8 mouse cellular contexts compared by ENCODE assay signal in the genomic region with DNA sequence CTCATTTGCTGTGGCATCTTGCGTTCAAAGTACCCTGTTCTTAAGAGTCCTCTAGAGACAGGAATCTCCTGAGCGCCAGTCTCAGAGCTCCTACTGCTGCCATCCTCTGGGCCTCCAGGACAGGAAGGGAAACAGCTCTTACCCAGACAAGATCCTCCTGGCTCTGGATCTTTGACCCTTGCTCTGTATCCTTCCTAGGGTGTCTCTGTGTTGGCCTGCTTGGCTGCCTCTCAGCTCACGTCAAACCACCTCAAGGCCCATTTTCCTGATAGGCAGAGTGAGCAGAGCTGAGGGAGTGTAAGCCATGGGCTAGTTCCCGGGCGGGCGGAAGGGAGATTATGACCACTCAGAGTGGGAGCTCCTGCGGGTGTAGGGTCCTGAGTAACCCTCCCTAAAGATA. TPM values are rescaled to one million over a fixed set of nuclear protein-coding genes. Genes with fewer than 3 reads are reported as not detected.
DNase-seq lines count a peak whose midpoint lies in the region; ATAC-seq and TF ChIP-seq lines count a peak whose summit lies in the region.

No protein-coding gene starts in this region.

- no peaks in the 10 kb centered on the region for H3K9me3 ChIP-seq in hindbrain, embryonic 16.5 days (ENCODE audit: control insufficient read depth, low read length)
- H3K9me3 ChIP-seq in liver, embryonic 13.5 days (replicated peaks), result no peaks in the 10 kb centered on the region

- H3K27me3 ChIP-seq in cerebellum, adult 2 months (ENCODE audit: control insufficient read depth, insufficient read depth, low read length), result no peaks in the 10 kb centered on the region
- H3K27me3 ChIP-seq in hindbrain, embryonic 16.5 days (replicated peaks; ENCODE audit: control insufficient read depth, insufficient read depth, low read length), result no peaks in the 10 kb centered on the region
- H3K27me3 ChIP-seq in liver, embryonic 13.5 days, result no peaks in the 10 kb centered on the region

- peaks cover 7% of the 10 kb centered on the region; the same call in 1 of the 2 replicates for H3K4me1 ChIP-seq in cerebellum, adult 2 months (ENCODE audit: control insufficient read depth, insufficient read depth, low read length)
- H3K4me1 ChIP-seq in bone marrow, adult 2 months (ENCODE audit: control insufficient read depth, insufficient read depth, low read length), result no peaks in the 10 kb centered on the region; the same call in 1 of the 2 replicates
- H3K4me1 ChIP-seq in hindbrain, embryonic 16.5 days (ENCODE audit: control insufficient read depth, insufficient read depth, low read depth, low read length), result peaks cover 9% of the 10 kb centered on the region; the same call in 1 of the 2 replicates
- peaks cover 60% of the 10 kb centered on the region for H3K4me1 ChIP-seq in liver, embryonic 13.5 days (replicated peaks)

- no peak for TF ChIP-seq POLR2A in cerebellum, adult 2 months (IDR thresholded peaks at IDR 0.05; ENCODE audit: borderline replicate concordance, insufficient read depth, low read length)
- no peak for TF ChIP-seq POLR2A in bone marrow, adult 2 months (IDR thresholded peaks at IDR 0.05; ENCODE audit: borderline replicate concordance, control insufficient read depth, low read depth, low read length)

- no peak overlapping the region for H3K27ac ChIP-seq in cerebellum, adult 2 months (ENCODE audit: insufficient read depth, low read length)
- H3K27ac ChIP-seq in bone marrow, adult 2 months (ENCODE audit: control insufficient read depth, insufficient read depth, low read depth, low read length, poor library complexity), result peak overlapping the region; percentile 41
- no peak overlapping the region for H3K27ac ChIP-seq in hindbrain, embryonic 16.5 days (ENCODE audit: low read depth, low read length)
- peak overlapping the region; percentile 85 for H3K27ac ChIP-seq in liver, embryonic 13.5 days

- WGBS in cerebellum, adult 2 months, result 56% methylated on average over 7 of the region's 7 CpGs
- WGBS in bone marrow, adult 2 months, result 53% methylated on average over 7 of the region's 7 CpGs
- 69% methylated on average over 7 of the region's 7 CpGs for WGBS in hindbrain, embryonic 16.5 days
- WGBS in liver, embryonic 13.5 days (ENCODE audit: insufficient replicate concordance), result 46% methylated on average over 7 of the region's 7 CpGs

- H3K36me3 ChIP-seq in hindbrain, embryonic 16.5 days (ENCODE audit: control insufficient read depth, insufficient read depth, low read length), result peaks cover 4% of the 10 kb centered on the region
- peaks cover 39% of the 10 kb centered on the region for H3K36me3 ChIP-seq in liver, embryonic 13.5 days

- H3K4me3 ChIP-seq in cerebellum, adult 2 months (replicated peaks; ENCODE audit: insufficient read depth, low read depth, low read length), result peak overlapping the region; percentile 89
- H3K4me3 ChIP-seq in bone marrow, adult 2 months (replicated peaks; ENCODE audit: control insufficient read depth, low read depth, low read length), result peak overlapping the region; percentile 58
- H3K4me3 ChIP-seq in hindbrain, embryonic 16.5 days (ENCODE audit: low read length), result peak overlapping the region; percentile 43
- H3K4me3 ChIP-seq in liver, embryonic 13.5 days (replicated peaks), result peak overlapping the region; percentile 70

- ATAC-seq in cerebellum, adult (ENCODE audit: insufficient number of reproducible peaks, low FRiP score, low TSS enrichment), result no peak
- 0 out of 2 replicates have a peak, but pooled peaks have one; percentile 9 for ATAC-seq in hindbrain, embryonic 16.5 days
- no peak for ATAC-seq in liver, embryonic 13.5 days (ENCODE audit: low read depth)

- peak overlapping the region; percentile 71 for H3K9ac ChIP-seq in hindbrain, embryonic 16.5 days (ENCODE audit: low read depth, low read length)
- peak overlapping the region; percentile 84 for H3K9ac ChIP-seq in liver, embryonic 13.5 days

- no peak for DNase-seq in cerebellum, adult 2 months
- no peak for DNase-seq in liver, embryonic 13.5 days
- no peak for DNase-seq in cerebellum, postnatal 14 days
- no peak for DNase-seq in frontal cortex, postnatal 14 days (ENCODE audit: low spot score in 2 of 2)
- no peak for DNase-seq in embryo, embryonic 11 days

- TF ChIP-seq CTCF in cerebellum, adult 2 months (IDR thresholded peaks at IDR 0.05; ENCODE audit: borderline replicate concordance, insufficient read depth, low read depth, low read length), result no peak
- TF ChIP-seq CTCF in bone marrow, adult 2 months (IDR thresholded peaks at IDR 0.05; ENCODE audit: control insufficient read depth, insufficient read depth, low read length), result no peak

- peak overlapping the region; percentile 76 for H3K4me2 ChIP-seq in hindbrain, embryonic 16.5 days (ENCODE audit: low read length)
- peak overlapping the region; percentile 89 for H3K4me2 ChIP-seq in liver, embryonic 13.5 days

RNA-seq across cellular contexts. Expression of gene C1qtnf12, which starts 1.0 kb away (rescaled TPM):
- polyA plus RNA-seq in cerebellum, adult 2 months (2012; rRNA removed), result 16.8 and 22.1 TPM in 2 replicates
- 53.0 and 132 TPM in 2 replicates for polyA plus RNA-seq in bone marrow, adult 2 months (2011; ENCODE audit: insufficient read depth, insufficient read length, low replicate concordance, missing spikeins)
- 13.9 and 16.4 TPM in 2 replicates for polyA plus RNA-seq in hindbrain, embryonic 16.5 days (2015; fragmentation: Nextera tagmentation; extraction: Ambion mirVana)
- polyA plus RNA-seq in liver, embryonic 13.5 days (2015; fragmentation: Nextera tagmentation; extraction: Ambion mirVana), result 55.3 and 58.7 TPM in 2 replicates

RNA-seq across cellular contexts. Expression of gene Ube2j2, which starts 19.5 kb away (rescaled TPM):
- polyA plus RNA-seq in cerebellum, adult 2 months (2012; rRNA removed), result 78.4 and 83.8 TPM in 2 replicates
- 63.5 and 71.8 TPM in 2 replicates for polyA plus RNA-seq in bone marrow, adult 2 months (2011; ENCODE audit: insufficient read depth, insufficient read length, low replicate concordance, missing spikeins)
- 97.6 and 98.8 TPM in 2 replicates for polyA plus RNA-seq in hindbrain, embryonic 16.5 days (2015; fragmentation: Nextera tagmentation; extraction: Ambion mirVana)
- polyA plus RNA-seq in liver, embryonic 13.5 days (2015; fragmentation: Nextera tagmentation; extraction: Ambion mirVana), result 68.1 and 70.3 TPM in 2 replicates

RNA-seq across cellular contexts. Expression of gene B3galt6, which starts 29.3 kb away (rescaled TPM):
- polyA plus RNA-seq in cerebellum, adult 2 months (2012; rRNA removed), result 10.8 and 11.4 TPM in 2 replicates
- 1.8 and 2.0 TPM in 2 replicates for polyA plus RNA-seq in bone marrow, adult 2 months (2011; ENCODE audit: insufficient read depth, insufficient read length, low replicate concordance, missing spikeins)
- polyA plus RNA-seq in hindbrain, embryonic 16.5 days (2015; fragmentation: Nextera tagmentation; extraction: Ambion mirVana), result 35.5 and 35.7 TPM in 2 replicates
- 5.5 and 6.2 TPM in 2 replicates for polyA plus RNA-seq in liver, embryonic 13.5 days (2015; fragmentation: Nextera tagmentation; extraction: Ambion mirVana)

RNA-seq across cellular contexts. Expression of gene Sdf4, which starts 29.6 kb away (rescaled TPM):
- polyA plus RNA-seq in cerebellum, adult 2 months (2012; rRNA removed), result 136 and 142 TPM in 2 replicates
- 60.1 and 111 TPM in 2 replicates for polyA plus RNA-seq in bone marrow, adult 2 months (2011; ENCODE audit: insufficient read depth, insufficient read length, low replicate concordance, missing spikeins)
- polyA plus RNA-seq in hindbrain, embryonic 16.5 days (2015; fragmentation: Nextera tagmentation; extraction: Ambion mirVana), result 120 and 124 TPM in 2 replicates
- 88.2 and 91.6 TPM in 2 replicates for polyA plus RNA-seq in liver, embryonic 13.5 days (2015; fragmentation: Nextera tagmentation; extraction: Ambion mirVana)

RNA-seq across cellular contexts. Expression of gene Tnfrsf4, which starts 50.5 kb away (rescaled TPM):
- polyA plus RNA-seq in cerebellum, adult 2 months (2012; rRNA removed), result 3.6 and 5.2 TPM in 2 replicates
- polyA plus RNA-seq in bone marrow, adult 2 months (2011; ENCODE audit: insufficient read depth, insufficient read length, low replicate concordance, missing spikeins), result 6.4 and 12.4 TPM in 2 replicates
- polyA plus RNA-seq in hindbrain, embryonic 16.5 days (2015; fragmentation: Nextera tagmentation; extraction: Ambion mirVana), result 0.64 TPM in 1 of 2 replicates, not detected in the other
- 0.09 and 0.20 TPM in 2 replicates for polyA plus RNA-seq in liver, embryonic 13.5 days (2015; fragmentation: Nextera tagmentation; extraction: Ambion mirVana)

Comparison
In these comparisons a context has a peak if more than half of its experiments do, and no peak if none do; other contexts are left out.
1. H3K27ac ChIP-seq: peak in bone marrow, adult 2 months (single experiment) and liver, embryonic 13.5 days (single experiment); none in cerebellum, adult 2 months (single experiment) and hindbrain, embryonic 16.5 days (single experiment).
2. Peak in every context shown above with its lines, with median percentiles within 50 percentile points of each other: H3K4me3 ChIP-seq.